Mouse (Mus musculus) lung, adult 2 months (tissue): ENCODE data around the gene Inka2.

ENCODE experiments used
- CTCF ChIP-seq: fragments of 200-500 bp; IDR thresholded peaks from 2 replicates; pipeline ENCODE4 v1.5.1; 2011; ENCODE audit warnings: mild to moderate bottlenecking, low read length, control low read depth; ENCODE audit not compliant: insufficient read depth
- POLR2A ChIP-seq: fragments of 200-500 bp; IDR thresholded peaks from 2 replicates; pipeline ENCODE4 v1.6.1; 2011; ENCODE audit warnings: low read depth, mild to moderate bottlenecking, control low read depth, low read length, borderline replicate concordance; ENCODE audit errors: extremely low read depth

- no peak for TF ChIP-seq POLR2A
- no peak for TF ChIP-seq CTCF
These were observed 52.1 kb downstream of the Inka2 start for GRCm38 (mm10) chr3:105756505-105756904.
